Mouse (Mus musculus) adrenal gland, postnatal 14 days (tissue): Measurements from ENCODE around the gene Fam57b. TPM values are rescaled to one million over a fixed set of nuclear protein-coding genes. Genes with fewer than 3 reads are reported as not detected.

ENCODE experiments used
- DNase-seq: peaks from one replicate; pipeline ENCODE4 v3.0.0; 2021; ENCODE audit warnings: mixed read lengths
- total RNA-seq: library from RNA; stranded (reverse); gene quantifications from 2 replicates; pipeline ENCODE4 v1.2.3, GENCODE M21; 2021

Fam57b gene
- total RNA-seq, 1 experiment from 2014 or later: 32.1 TPM

GRCm38 (mm10) chr7:126877239-126877638 lies 79.8 kb downstream of the Fam57b start:
- no peak for DNase-seq

Other genes starting within 250 kb of the Fam57b start
- 241 and 262 TPM in 2 replicates for gene Eif3c, start 231.3 kb upstream of the Fam57b start, total RNA-seq
- 2.9 and 3.5 TPM in 2 replicates for gene Apobr, start 212.7 kb upstream of the Fam57b start, total RNA-seq
- gene Cln3, start 211.9 kb upstream of the Fam57b start, total RNA-seq: 25.3 and 31.1 TPM in 2 replicates
- not detected in 2 replicates for gene Il27, start 202.7 kb upstream of the Fam57b start, total RNA-seq
- 16.2 and 21.5 TPM in 2 replicates for gene Nupr1, start 166.8 kb upstream of the Fam57b start, total RNA-seq
- gene Sgf29, start 148.4 kb upstream of the Fam57b start, total RNA-seq: 38.3 and 48.0 TPM in 2 replicates
- gene Sult1a1, start 121.2 kb upstream of the Fam57b start, total RNA-seq: 81.6 and 83.8 TPM in 2 replicates
- 74.9 and 82.9 TPM in 2 replicates for gene Bola2, start 102.3 kb upstream of the Fam57b start, total RNA-seq
- gene Slx1b, start 101.9 kb upstream of the Fam57b start, total RNA-seq: 10.7 and 18.6 TPM in 2 replicates
- gene Coro1a, start 89.9 kb upstream of the Fam57b start, total RNA-seq: 12.0 and 78.1 TPM in 2 replicates
- 128 and 136 TPM in 2 replicates for gene Mapk3, start 38.1 kb upstream of the Fam57b start, total RNA-seq
- gene Gdpd3, start 31.3 kb upstream of the Fam57b start, total RNA-seq: 3.8 and 5.6 TPM in 2 replicates
- gene Ypel3, start 20.7 kb upstream of the Fam57b start, total RNA-seq: 129 and 173 TPM in 2 replicates
- gene Tbx6, start 16.2 kb upstream of the Fam57b start, total RNA-seq: 1.2 and 1.5 TPM in 2 replicates
- 94.7 and 109 TPM in 2 replicates for gene Ppp4c, start 5.2 kb upstream of the Fam57b start, total RNA-seq
- not detected in 2 replicates for gene 4930451I11Rik, start 34.0 kb downstream of the Fam57b start, total RNA-seq
- gene Doc2a, start 49.7 kb downstream of the Fam57b start, total RNA-seq: 0.63 and 0.64 TPM in 2 replicates
- 24.1 and 30.2 TPM in 2 replicates for gene Hirip3, start 64.3 kb downstream of the Fam57b start, total RNA-seq
- 39.2 and 41.9 TPM in 2 replicates for gene Ino80e, start 64.7 kb downstream of the Fam57b start, total RNA-seq
- gene Taok2, start 87.0 kb downstream of the Fam57b start, total RNA-seq: 68.8 and 79.4 TPM in 2 replicates
- gene Tmem219, start 125.2 kb downstream of the Fam57b start, total RNA-seq: 27.6 and 27.9 TPM in 2 replicates
- 20.2 and 24.7 TPM in 2 replicates for gene Kctd13, start 131.2 kb downstream of the Fam57b start, total RNA-seq
- gene Asphd1, start 151.9 kb downstream of the Fam57b start, total RNA-seq: 1.7 and 2.2 TPM in 2 replicates
- gene Sez6l2, start 152.9 kb downstream of the Fam57b start, total RNA-seq: 54.2 and 62.2 TPM in 2 replicates
- 78.2 and 83.0 TPM in 2 replicates for gene Cdipt, start 178.2 kb downstream of the Fam57b start, total RNA-seq
- gene Cdiptos, start 178.4 kb downstream of the Fam57b start, total RNA-seq: 1.6 TPM in 2 replicates
- gene Mvp, start 217.0 kb downstream of the Fam57b start, total RNA-seq: 61.7 and 63.8 TPM in 2 replicates
- 3.0 and 3.2 TPM in 2 replicates for gene Pagr1b, start 218.8 kb downstream of the Fam57b start, total RNA-seq
- gene Pagr1a, start 219.7 kb downstream of the Fam57b start, total RNA-seq: 7.9 and 24.6 TPM in 2 replicates
- 8.4 and 26.9 TPM in 2 replicates for gene Gm42742, start 223.4 kb downstream of the Fam57b start, total RNA-seq
- 3.5 and 4.6 TPM in 2 replicates for gene Prrt2, start 223.5 kb downstream of the Fam57b start, total RNA-seq
- gene Maz, start 229.4 kb downstream of the Fam57b start, total RNA-seq: 133 and 142 TPM in 2 replicates
- gene Kif22, start 244.8 kb downstream of the Fam57b start, total RNA-seq: 18.9 and 21.7 TPM in 2 replicates